Mouse (Mus musculus) gastrocnemius, adult 18-20 months (tissue): Measurements from ENCODE around the gene Tnfaip8l1. TPM values are rescaled to one million over a fixed set of nuclear protein-coding genes. Genes with fewer than 3 reads are reported as not detected.

ENCODE experiments used
- DNase-seq: peaks from one replicate; pipeline ENCODE4 v3.0.0; 2021; ENCODE audit warnings: low spot score
- microRNA-seq: library from miRNA; unstranded; fragments of <30 nt; microRNA quantifications from one replicate; pipeline ENCODE4 v1.2.0, GENCODE M21; 2021
- total RNA-seq, 2 experiments: library from RNA; stranded (reverse); gene quantifications; 2 replicates each; pipeline ENCODE4 v1.2.3; 2021

The Tnfaip8l1 gene
- total RNA-seq, 2 experiments from 2014 or later, result 0.21 to 0.25 TPM

- peak; percentile 91 for DNase-seq
Measured at GRCm38 (mm10) chr17:56218377-56219191, 56.3 kb downstream of the Tnfaip8l1 start, which contains the start of gene Dpp9. TSS of gene Dpp9 (minus strand) at chr17:56218905.

GRCm38 (mm10) chr17:56219251-56219650 is 57.0 kb downstream of the Tnfaip8l1 start:
- DNase-seq, result no peak

GRCm38 (mm10) chr17:56219805-56220204 is 57.5 kb downstream of the Tnfaip8l1 start:
- DNase-seq, result peak; percentile 86

Small RNA genes lying within 50 kb of the gene (microRNA-seq; reads per million reads assigned to microRNA genes)
- gene Gm44397, result not detected

Other genes with a start within 250 kb of the Tnfaip8l1 start
- 1 to 10 TPM; 3.0 to 3.2 TPM for gene Zfp119b, start 213.0 kb upstream of the Tnfaip8l1 start, total RNA-seq
- under 1 TPM; 0.27 to 0.38 TPM for gene Ebi3, start 209.8 kb upstream of the Tnfaip8l1 start, total RNA-seq
- 1 to 10 TPM; 7.4 to 8.0 TPM for gene Yju2, start 203.4 kb upstream of the Tnfaip8l1 start, total RNA-seq
- gene Shd, start 192.0 kb upstream of the Tnfaip8l1 start, total RNA-seq, result under 1 TPM in 1 of 2 experiments, not detected in 1; 0.34 TPM
- gene Fsd1, start 176.0 kb upstream of the Tnfaip8l1 start, total RNA-seq, result not detected
- gene Stap2, start 156.9 kb upstream of the Tnfaip8l1 start, total RNA-seq, result 1 to 10 TPM; 1.9 to 3.2 TPM
- 10 to 100 TPM; 34.6 to 35.4 TPM for gene Mpnd, start 156.8 kb upstream of the Tnfaip8l1 start, total RNA-seq
- 1 to 10 TPM; 7.7 to 7.9 TPM for gene Sh3gl1, start 125.8 kb upstream of the Tnfaip8l1 start, total RNA-seq
- gene Chaf1a, start 122.0 kb upstream of the Tnfaip8l1 start, total RNA-seq, result under 1 TPM; 0.46 to 0.95 TPM
- 10 to 100 TPM; 62.9 to 69.0 TPM for gene Ubxn6, start 87.4 kb upstream of the Tnfaip8l1 start, total RNA-seq
- gene Hdgfl2, start 82.8 kb upstream of the Tnfaip8l1 start, total RNA-seq, result 10 to 100 TPM; 23.2 to 25.5 TPM
- gene Plin4, start 52.7 kb upstream of the Tnfaip8l1 start, total RNA-seq, result 100 to 1,000 TPM; 142 to 235 TPM
- gene Plin5, start 44.9 kb upstream of the Tnfaip8l1 start, total RNA-seq, result 10 to 100 TPM; 22.5 to 29.0 TPM
- gene Lrg1, start 40.5 kb upstream of the Tnfaip8l1 start, total RNA-seq, result 10 to 100 TPM; 11.4 to 23.0 TPM
- 1 to 10 TPM; 1.5 to 3.7 TPM for gene Sema6b, start 22.1 kb upstream of the Tnfaip8l1 start, total RNA-seq
- gene Mydgf, start 21.4 kb downstream of the Tnfaip8l1 start, total RNA-seq, result 10 to 100 TPM; 17.1 to 17.5 TPM
- 10 to 100 TPM; 35.6 to 41.6 TPM for gene Dpp9, start 56.4 kb downstream of the Tnfaip8l1 start, total RNA-seq
- gene Fem1a, start 94.3 kb downstream of the Tnfaip8l1 start, total RNA-seq, result 100 to 1,000 TPM; 157 to 172 TPM
- 1 to 10 TPM; 2.0 to 2.5 TPM for gene Ticam1, start 114.3 kb downstream of the Tnfaip8l1 start, total RNA-seq
- 10 to 100 TPM; 32.4 to 50.3 TPM for gene Plin3, start 130.4 kb downstream of the Tnfaip8l1 start, total RNA-seq
- gene Arrdc5, start 137.8 kb downstream of the Tnfaip8l1 start, total RNA-seq, result not detected
- gene Uhrf1, start 140.8 kb downstream of the Tnfaip8l1 start, total RNA-seq, result under 1 TPM; 0.19 to 0.23 TPM
- 10 to 100 TPM; 20.1 to 23.1 TPM for gene Kdm4b, start 163.6 kb downstream of the Tnfaip8l1 start, total RNA-seq